Mouse (Mus musculus): ENCODE results near the gene Rrp15.
"Not testable (repeated sequence)": the region's sequence is repeated elsewhere in the genome, so short reads cannot be mapped to it uniquely, and the experiment has no call there.

Gene Rrp15

DNA sequence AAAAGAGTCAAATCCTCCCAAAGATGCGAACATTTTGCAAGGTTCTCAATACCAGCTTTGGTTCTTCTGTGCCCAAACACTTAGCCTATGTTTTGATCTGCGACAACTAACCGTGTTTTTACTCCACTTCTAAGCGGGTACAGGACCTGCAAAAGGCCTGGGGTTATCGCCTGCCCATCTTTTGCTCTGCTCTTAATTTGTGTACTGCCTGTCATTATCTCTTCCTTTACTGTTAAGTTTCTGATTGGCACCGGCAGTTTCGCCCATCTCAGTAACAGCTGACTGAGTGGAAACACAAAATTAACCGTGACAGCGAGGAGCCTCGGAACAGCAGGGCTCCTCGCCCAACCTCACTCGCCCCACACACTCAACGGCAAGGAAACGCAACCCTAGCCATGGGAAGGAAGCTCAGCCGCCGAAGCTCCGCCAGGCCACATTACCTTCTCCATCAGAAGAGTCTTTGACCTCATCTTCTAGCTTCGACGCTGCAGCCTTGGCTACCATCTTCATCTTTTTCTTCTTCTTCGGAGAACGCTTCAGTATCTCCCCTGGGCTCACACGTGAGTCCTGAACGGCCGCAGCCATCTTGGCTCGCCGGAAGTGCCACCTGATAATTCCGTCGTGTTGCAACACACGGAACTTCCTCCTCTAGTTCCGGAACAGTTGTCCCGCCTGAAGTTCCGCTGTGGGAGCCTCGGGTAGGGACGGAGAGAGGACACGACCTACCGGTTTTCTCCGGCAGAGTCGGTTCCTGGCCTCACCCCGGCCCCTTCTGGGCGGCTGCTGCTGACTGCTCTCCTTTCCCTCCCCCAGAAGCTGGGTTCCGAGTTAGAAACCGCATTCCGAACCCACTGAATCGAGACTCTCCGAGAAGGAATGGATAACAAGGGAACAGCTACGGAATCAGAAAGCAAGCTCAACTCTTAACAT is at the start of gene Rrp15:
Gene Rrp15, minus strand, starts transcription at position 635 of the 930 bp plus-strand sequence.
- DNase-seq (ENCODE audit: inconsistent age in 2 of 2, low spot score in 1 of 2), result peak; percentile 85 to 95

DNA sequence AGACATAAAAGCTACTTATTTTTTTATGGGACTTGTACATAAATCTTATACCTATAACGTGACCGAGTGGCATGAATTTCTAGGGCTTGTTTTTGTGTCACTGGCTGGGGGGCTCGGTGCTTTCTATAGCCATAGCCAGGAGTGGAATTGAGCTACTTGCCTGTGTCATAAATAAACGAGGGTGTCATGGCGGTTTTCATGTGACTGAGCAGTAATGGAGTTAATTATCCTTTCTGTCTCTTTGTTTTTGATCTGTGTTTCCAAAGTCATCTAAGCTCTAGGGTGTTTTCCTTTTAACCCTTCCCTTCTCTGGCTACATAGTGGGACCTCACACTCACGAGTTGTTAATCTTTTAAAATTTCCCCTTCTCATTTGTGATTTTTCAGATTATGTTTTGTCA is 48.8 kb upstream of the Rrp15 start:
- DNase-seq (ENCODE audit: inconsistent age in 2 of 2, low spot score in 1 of 2), result no peak

DNA sequence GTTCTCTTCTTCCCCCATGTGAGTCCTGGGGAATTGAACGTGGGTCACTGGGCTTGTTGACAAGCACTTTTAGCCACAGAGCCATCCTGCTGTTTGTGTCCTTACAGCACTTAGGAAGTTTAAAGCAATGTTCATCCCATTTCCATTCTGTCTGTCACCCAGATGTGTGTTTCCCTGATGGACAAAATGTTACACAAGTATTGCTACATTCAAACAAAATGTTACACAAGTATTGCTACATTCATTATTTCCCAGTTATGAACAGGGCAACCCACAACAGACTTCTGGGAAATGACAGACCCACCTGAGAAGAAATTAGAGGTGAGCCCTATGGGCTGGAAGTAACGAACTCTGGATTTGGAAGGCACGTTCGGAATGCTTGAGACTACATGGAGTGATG is 36.2 kb upstream of the Rrp15 start:
- no peak for DNase-seq (ENCODE audit: inconsistent age in 2 of 2, low spot score in 1 of 2)

GRCm38 (mm10) chr1:186780826-186781225 is 31.7 kb upstream of the Rrp15 start:
- no peak for DNase-seq (ENCODE audit: inconsistent age in 2 of 2, low spot score in 1 of 2)

DNA sequence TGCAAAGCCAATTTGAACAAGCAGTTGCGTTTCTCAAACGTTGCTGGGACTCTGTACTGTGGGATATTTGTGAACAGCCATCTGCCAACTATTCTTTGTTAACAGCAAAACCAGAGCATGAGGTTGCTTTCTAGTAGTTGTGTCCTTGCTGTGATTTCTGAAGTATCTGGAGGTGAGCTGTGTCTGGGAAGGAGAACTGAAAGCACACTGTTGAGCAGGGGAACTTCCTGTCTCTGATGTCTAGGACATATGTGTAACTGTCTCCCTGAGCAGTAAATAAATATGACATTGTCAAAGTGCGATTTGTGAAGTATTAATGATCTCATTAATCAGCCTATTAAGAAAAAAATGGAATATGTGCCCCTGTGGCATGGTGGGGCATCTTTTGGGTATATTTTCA is 24.0 kb upstream of the Rrp15 start:
- DNase-seq (ENCODE audit: inconsistent age in 2 of 2, low spot score in 1 of 2), result no peak

GRCm38 (mm10) chr1:186772547-186773077 is 23.5 kb upstream of the Rrp15 start:
- DNase-seq (ENCODE audit: inconsistent age in 2 of 2, low spot score in 1 of 2), result no peak

- no peak for DNase-seq (ENCODE audit: inconsistent age in 2 of 2, low spot score in 1 of 2)
Observed at GRCm38 (mm10) chr1:186772005-186772404, 22.8 kb upstream of the Rrp15 start.

- DNase-seq (ENCODE audit: inconsistent age in 2 of 2, low spot score in 1 of 2), result no peak
Observed at GRCm38 (mm10) chr1:186770659-186771058, 21.5 kb upstream of the Rrp15 start.

DNA sequence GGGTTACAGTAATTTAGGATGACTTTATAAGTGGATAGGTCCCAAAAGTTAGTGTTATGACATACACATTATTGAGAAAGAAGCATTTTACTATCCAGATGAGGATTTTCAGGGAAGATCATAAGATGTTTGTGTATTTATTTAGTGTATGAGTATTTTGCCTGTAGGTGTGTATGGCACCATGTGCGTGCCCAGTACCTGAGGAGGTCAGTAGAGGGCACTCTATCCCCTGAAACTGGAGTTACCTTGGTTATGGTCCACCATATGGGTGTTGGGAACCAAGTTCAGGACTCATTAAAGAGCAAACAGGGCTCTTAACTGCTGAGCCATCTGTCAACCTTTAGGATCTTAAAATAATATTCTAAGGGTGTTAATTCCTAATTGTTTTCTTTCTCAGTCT is 19.2 kb upstream of the Rrp15 start:
- no peak for DNase-seq (ENCODE audit: inconsistent age in 2 of 2, low spot score in 1 of 2)

- DNase-seq (ENCODE audit: inconsistent age in 2 of 2, low spot score in 1 of 2), result not testable (repeated sequence)
Observed at GRCm38 (mm10) chr1:186763451-186763850, 14.3 kb upstream of the Rrp15 start.

DNA sequence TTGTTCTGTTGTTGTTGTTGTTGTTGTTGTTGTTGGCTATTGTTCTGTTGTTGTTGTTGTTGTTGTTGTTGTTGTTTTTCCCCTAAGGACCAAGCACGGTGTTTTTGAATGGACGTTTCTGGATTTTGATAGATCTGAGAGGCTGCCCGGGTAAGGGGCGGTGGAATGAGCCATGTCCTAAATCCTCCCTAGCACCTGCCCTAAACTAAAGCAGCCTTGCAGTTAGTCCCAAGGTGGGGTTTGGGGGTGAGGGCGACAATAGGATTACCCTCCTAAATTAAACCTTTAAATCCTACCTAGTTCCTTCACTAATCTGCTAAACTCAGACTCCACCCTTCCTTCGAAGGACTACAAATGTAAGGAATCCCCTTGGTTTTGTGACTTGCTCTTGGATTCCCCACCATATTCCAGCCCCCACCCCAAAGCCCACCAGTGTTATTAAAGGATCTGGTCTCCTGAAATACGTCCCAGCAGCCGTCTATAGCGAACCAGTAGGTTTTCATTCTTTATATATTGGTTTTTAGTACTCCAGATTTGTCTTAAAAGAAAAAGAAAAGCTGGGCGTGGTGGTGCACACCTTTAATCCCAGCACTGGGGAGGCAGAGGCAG is 621 bp upstream of the Rrp15 start:
- DNase-seq (ENCODE audit: inconsistent age in 2 of 2, low spot score in 1 of 2), result no peak

- no peak for DNase-seq (ENCODE audit: inconsistent age in 2 of 2, low spot score in 1 of 2)
Observed at GRCm38 (mm10) chr1:186739828-186740227, 9.3 kb downstream of the Rrp15 start.

DNA sequence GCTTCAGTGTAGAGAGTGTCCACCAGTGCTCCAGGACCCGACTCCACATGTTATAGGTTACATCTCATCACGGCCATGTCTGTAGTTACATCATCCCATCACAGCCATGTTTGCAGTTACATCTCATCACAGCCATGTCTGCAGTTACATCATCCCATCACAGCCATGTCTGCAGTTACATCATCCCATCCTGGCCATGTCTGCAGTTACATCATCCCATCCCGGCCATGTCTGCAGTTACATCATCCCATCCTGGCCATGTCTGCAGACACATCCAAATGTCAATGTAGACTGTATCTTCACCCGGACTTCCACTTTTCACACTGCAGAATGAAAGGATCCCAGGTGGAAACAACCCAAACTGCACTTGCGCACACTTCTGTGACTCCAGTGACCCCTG is 13.6 kb downstream of the Rrp15 start:
- DNase-seq (ENCODE audit: inconsistent age in 2 of 2, low spot score in 1 of 2), result no peak

DNA sequence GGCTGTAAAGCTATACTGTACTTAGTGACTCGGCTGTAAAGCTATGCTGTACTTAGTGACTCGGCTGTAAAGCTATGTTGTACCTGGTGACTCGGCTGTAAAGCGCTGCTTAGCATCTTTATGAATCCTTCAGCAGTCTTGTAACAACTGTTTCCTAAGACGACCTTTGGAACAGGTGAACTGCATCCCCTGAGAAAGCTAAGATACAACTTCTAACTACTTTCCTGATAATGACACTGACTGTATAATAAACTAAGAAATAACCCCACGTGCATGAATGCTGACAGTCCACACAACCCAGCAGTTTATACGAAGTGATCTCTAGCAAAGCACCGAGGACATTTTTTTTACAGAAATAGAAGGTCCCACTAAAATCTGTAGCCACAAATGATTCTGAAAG is 16.1 kb downstream of the Rrp15 start:
- DNase-seq (ENCODE audit: inconsistent age in 2 of 2, low spot score in 1 of 2), result no peak

- DNase-seq (ENCODE audit: inconsistent age in 2 of 2, low spot score in 1 of 2), result no peak
Observed at GRCm38 (mm10) chr1:186728778-186729177, 20.4 kb downstream of the Rrp15 start.

GRCm38 (mm10) chr1:186726117-186726516 is 23.0 kb downstream of the Rrp15 start:
- DNase-seq (ENCODE audit: inconsistent age in 2 of 2, low spot score in 1 of 2), result no peak

- DNase-seq (ENCODE audit: inconsistent age in 2 of 2, low spot score in 1 of 2), result no peak
Observed at GRCm38 (mm10) chr1:186722299-186722698, 26.9 kb downstream of the Rrp15 start.

GRCm38 (mm10) chr1:186721846-186722245 is 27.3 kb downstream of the Rrp15 start:
- DNase-seq (ENCODE audit: inconsistent age in 2 of 2, low spot score in 1 of 2), result peak; percentile 73 to 92

DNA sequence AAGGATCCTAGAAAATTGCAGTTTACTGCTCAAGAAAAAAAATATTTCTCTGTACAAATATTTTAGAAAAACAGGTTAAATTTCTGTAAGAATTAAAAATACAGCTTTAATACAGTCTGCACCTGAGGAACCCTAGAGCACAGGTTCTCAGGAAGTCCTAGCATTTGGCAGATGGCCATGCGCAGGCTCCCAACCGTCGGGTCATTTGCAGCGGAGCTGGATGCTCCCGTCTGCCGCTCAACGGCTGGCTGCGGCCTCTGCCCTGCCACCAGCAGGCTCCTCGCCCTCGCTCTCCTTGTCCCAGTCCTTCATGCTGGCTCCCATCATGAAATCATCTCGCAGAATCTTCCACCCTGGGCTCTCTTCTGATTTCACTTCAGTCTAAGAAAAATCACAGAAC is 28.0 kb downstream of the Rrp15 start:
- no peak for DNase-seq (ENCODE audit: inconsistent age in 2 of 2, low spot score in 1 of 2)

- DNase-seq (ENCODE audit: inconsistent age in 2 of 2, low spot score in 1 of 2), result no peak
Observed at GRCm38 (mm10) chr1:186719708-186720107, 29.4 kb downstream of the Rrp15 start.

- no peak for DNase-seq (ENCODE audit: inconsistent age in 2 of 2, low spot score in 1 of 2)
Observed at GRCm38 (mm10) chr1:186718881-186719280, 30.3 kb downstream of the Rrp15 start.
